ENCODE assay signal across 12 mouse cellular contexts in the genomic region with DNA sequence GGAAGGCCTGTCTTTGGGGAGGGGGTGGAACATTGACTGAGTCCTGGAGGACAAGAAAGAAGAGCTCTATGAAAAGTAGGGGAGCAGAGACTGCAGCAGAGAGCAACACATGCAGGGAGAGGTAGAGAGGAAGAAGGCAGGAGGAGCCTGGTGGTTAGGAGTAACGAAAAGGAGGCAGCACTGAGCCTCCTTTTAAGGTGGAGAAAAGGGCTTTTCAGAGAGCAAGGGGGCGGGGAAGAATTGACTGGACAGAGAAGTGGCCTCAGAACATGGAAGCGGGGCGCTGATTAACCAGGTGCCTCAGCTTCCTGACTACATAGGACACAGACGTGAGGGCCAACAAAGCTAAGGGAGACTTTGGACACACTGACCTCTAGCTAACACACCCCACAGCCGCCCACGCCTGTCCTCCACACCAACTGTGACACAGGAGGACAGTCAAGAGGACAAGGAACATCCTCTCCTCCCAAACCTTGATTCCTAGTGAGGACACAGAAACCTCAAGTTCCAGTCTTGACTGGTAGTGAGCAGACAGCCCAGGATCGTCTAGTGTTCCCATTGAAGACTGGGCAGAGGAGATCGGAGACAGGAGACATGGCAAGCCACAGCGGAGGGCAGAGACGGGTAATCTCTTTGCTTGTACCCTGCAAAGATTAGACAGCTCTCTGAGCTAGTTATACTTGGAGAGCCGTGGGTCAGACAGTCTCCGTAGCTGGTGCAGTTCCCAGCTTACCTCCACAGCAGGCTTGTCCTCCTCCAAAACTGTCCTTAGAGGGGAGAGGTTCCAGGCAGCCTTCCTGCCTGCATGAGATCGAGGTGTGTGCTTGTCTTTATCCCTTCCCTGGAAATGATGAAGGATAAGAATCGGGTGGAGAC. TPM values are rescaled to one million over a fixed set of nuclear protein-coding genes. Genes with fewer than 3 reads are reported as not detected.
DNase-seq lines count a peak whose midpoint lies in the region; ATAC-seq and TF ChIP-seq lines count a peak whose summit lies in the region.
"Had no signal": no experiment of that assay in that cellular context is flagged by ENCODE, and none has a peak within 500 bp of the region (broad histone marks: within the 10 kb centered on the region; RNA-seq: fewer than 3 reads in every experiment).

A gene (plus strand): TSS at position 246 of the 876 bp plus-strand sequence.

- H3K4me1 ChIP-seq in lung, embryonic 15.5 days, result peaks cover 19% of the 10 kb centered on the region; the same call in 1 of the 2 replicates
- peaks cover 11% of the 10 kb centered on the region; the same call in 1 of the 2 replicates for H3K4me1 ChIP-seq in hindbrain, embryonic 16.5 days (ENCODE audit: control insufficient read depth, insufficient read depth, low read depth, low read length)
- H3K4me1 ChIP-seq in stomach, embryonic 16.5 days (ENCODE audit: control insufficient read depth, insufficient read depth, low read length), result peaks cover 10% of the 10 kb centered on the region
- H3K4me1 ChIP-seq: liver, embryonic 13.5 days had no signal

- peak within 1 kb of the TSS; percentile 68 for H3K27ac ChIP-seq in gastrocnemius, adult 2 months
- H3K27ac ChIP-seq in lung, embryonic 15.5 days, result peak within 1 kb of the TSS; percentile 86
- H3K27ac ChIP-seq in hindbrain, embryonic 16.5 days (ENCODE audit: low read depth, low read length), result peak within 1 kb of the TSS; percentile 69
- peak within 1 kb of the TSS; percentile 36; the same call in 1 of the 2 replicates for H3K27ac ChIP-seq in stomach, embryonic 16.5 days (ENCODE audit: low read length)
- H3K27ac ChIP-seq: embryonic facial prominence, embryonic 15.5 days; liver, embryonic 13.5 days had no signal

- H3K27me3 ChIP-seq in lung, embryonic 15.5 days, result no peaks in the 10 kb centered on the region
- H3K27me3 ChIP-seq in hindbrain, embryonic 16.5 days (replicated peaks; ENCODE audit: control insufficient read depth, insufficient read depth, low read length), result no peaks in the 10 kb centered on the region
- no peaks in the 10 kb centered on the region for H3K27me3 ChIP-seq in stomach, embryonic 16.5 days (ENCODE audit: control insufficient read depth, insufficient read depth, low read length)
- H3K27me3 ChIP-seq: embryonic facial prominence, embryonic 15.5 days; liver, embryonic 13.5 days had no signal

- no peak for TF ChIP-seq CTCF in gastrocnemius, adult 2 months (IDR thresholded peaks at IDR 0.05)

- ATAC-seq in lung, embryonic 15.5 days (ENCODE audit: borderline replicate concordance, extremely low read depth, low FRiP score, low TSS enrichment), result no peak
- ATAC-seq in hindbrain, embryonic 16.5 days, result peak; percentile 57; the same call in 1 of the 2 replicates
- ATAC-seq in stomach, embryonic 16.5 days (ENCODE audit: insufficient read depth, low FRiP score), result no peak
- no peak for ATAC-seq in erythroid progenitor cell, adult 5-6 weeks (replicated peaks; ENCODE audit: low FRiP score, poor library complexity, severe bottlenecking)

- WGBS in lung, embryonic 15.5 days, result 72% methylated on average over 15 of the region's 15 CpGs
- 63% methylated on average over 15 of the region's 15 CpGs for WGBS in hindbrain, embryonic 16.5 days
- 74% methylated on average over 15 of the region's 15 CpGs for WGBS in stomach, embryonic 16.5 days

- intact Hi-C loops in gastrocnemius, adult 2 months (cut with DNase I), result loop anchor here (5.0 kb wide), 1 partner anchor 130 kb away; no protein-coding TSS in a partner anchor

- H3K4me2 ChIP-seq in lung, embryonic 15.5 days, result peak within 1 kb of the TSS; percentile 38
- peak within 1 kb of the TSS; percentile 35 for H3K4me2 ChIP-seq in hindbrain, embryonic 16.5 days (ENCODE audit: low read length)
- peak within 1 kb of the TSS; percentile 34; the same call in 1 of the 2 replicates for H3K4me2 ChIP-seq in stomach, embryonic 16.5 days (ENCODE audit: low read depth, low read length)
- H3K4me2 ChIP-seq: embryonic facial prominence, embryonic 15.5 days; liver, embryonic 13.5 days had no signal

- no peaks in the 10 kb centered on the region for H3K36me3 ChIP-seq in lung, embryonic 15.5 days
- no peaks in the 10 kb centered on the region for H3K36me3 ChIP-seq in hindbrain, embryonic 16.5 days (ENCODE audit: control insufficient read depth, insufficient read depth, low read length)
- H3K36me3 ChIP-seq in stomach, embryonic 16.5 days (ENCODE audit: control insufficient read depth, insufficient read depth, low read length), result no peaks in the 10 kb centered on the region
- H3K36me3 ChIP-seq: embryonic facial prominence, embryonic 15.5 days; liver, embryonic 13.5 days had no signal

- H3K9me3 ChIP-seq in lung, embryonic 15.5 days, result no peaks in the 10 kb centered on the region
- H3K9me3 ChIP-seq in hindbrain, embryonic 16.5 days (ENCODE audit: control insufficient read depth, low read length), result no peaks in the 10 kb centered on the region
- 0 out of 2 replicates have a peak, but pooled peaks cover 3% of the 10 kb centered on the region for H3K9me3 ChIP-seq in stomach, embryonic 16.5 days (replicated peaks; ENCODE audit: control insufficient read depth, low read length)
- H3K9me3 ChIP-seq: embryonic facial prominence, embryonic 15.5 days; liver, embryonic 13.5 days had no signal

- H3K4me3 ChIP-seq in gastrocnemius, adult 2 months, result peak within 1 kb of the TSS; percentile 62
- H3K4me3 ChIP-seq in lung, embryonic 15.5 days, result no peak within 1 kb of the TSS
- peak within 1 kb of the TSS; percentile 4; the same call in 1 of the 2 replicates for H3K4me3 ChIP-seq in hindbrain, embryonic 16.5 days (ENCODE audit: low read length)
- no peak within 1 kb of the TSS for H3K4me3 ChIP-seq in stomach, embryonic 16.5 days (replicated peaks; ENCODE audit: low read length)
- H3K4me3 ChIP-seq: embryonic facial prominence, embryonic 15.5 days; liver, embryonic 13.5 days had no signal

- DNase-seq in gastrocnemius, adult 2 months, result peak; percentile 17
- no peak for DNase-seq in gastrocnemius, adult 18-20 months (ENCODE audit: low spot score)
- no peak for DNase-seq in lung, adult 18-20 months
- no peak for DNase-seq in testis, postnatal 10 days (ENCODE audit: low spot score)
- DNase-seq: liver, embryonic 13.5 days; thymus, adult 2 months had no signal

- H3K9ac ChIP-seq in lung, embryonic 15.5 days, result no peak within 1 kb of the TSS
- no peak within 1 kb of the TSS for H3K9ac ChIP-seq in hindbrain, embryonic 16.5 days (ENCODE audit: low read depth, low read length)
- no peak within 1 kb of the TSS for H3K9ac ChIP-seq in stomach, embryonic 16.5 days (ENCODE audit: low read length)
- H3K9ac ChIP-seq: embryonic facial prominence, embryonic 15.5 days; liver, embryonic 13.5 days had no signal

RNA-seq across cellular contexts. Expression of the gene that starts here (rescaled TPM):
- total RNA-seq in gastrocnemius, adult 2 months (2021), result not detected
- not detected for total RNA-seq in gastrocnemius, adult 18-20 months (2021)
- not detected in 2 replicates for polyA plus RNA-seq in lung, embryonic 15.5 days (2015; fragmentation: Nextera tagmentation; extraction: Ambion mirVana)
- polyA plus RNA-seq in hindbrain, embryonic 16.5 days (2015; fragmentation: Nextera tagmentation; extraction: Ambion mirVana), result 0.41 and 0.68 TPM in 2 replicates
- not detected in 2 replicates for polyA plus RNA-seq in stomach, embryonic 16.5 days (2015; fragmentation: Nextera tagmentation; extraction: Ambion mirVana)
- not detected in 2 replicates for total RNA-seq in erythroid progenitor cell, adult 5-6 weeks (2015; ENCODE audit: low replicate concordance)
- not detected in 2 replicates for total RNA-seq in erythroid progenitor cell, adult 5-6 weeks (2017; ENCODE audit: low replicate concordance)
- polyA plus RNA-seq: embryonic facial prominence, embryonic 15.5 days; gonadal fat pad, adult 2 months; liver, embryonic 13.5 days; thymus, adult 2 months had no signal

Comparison
In these comparisons a context has a peak if more than half of its experiments do, and no peak if none do; other contexts are left out.
1. Peak in DNase-seq, H3K4me3 ChIP-seq and H3K27ac ChIP-seq in gastrocnemius, adult 2 months; RNA of the gene not detected or under 1 TPM.
2. Peak in ATAC-seq, H3K4me3 ChIP-seq, H3K27ac ChIP-seq and H3K4me2 ChIP-seq in hindbrain, embryonic 16.5 days; RNA of the gene not detected or under 1 TPM.
3. H3K27ac ChIP-seq: peak in every context shown above with its lines; median percentile 86 in lung, embryonic 15.5 days; 69 in hindbrain, embryonic 16.5 days; 68 in gastrocnemius, adult 2 months; 36 in stomach, embryonic 16.5 days.